Mouse (Mus musculus) liver, embryonic 14.5 days (tissue): Measurements from ENCODE around the gene Nme3. TPM values are rescaled to one million over a fixed set of nuclear protein-coding genes. Genes with fewer than 3 reads are reported as not detected.

Experiments used
- ATAC-seq: fragments of 200-750 bp; cut with Nextera tagmentation; 2 replicates; pipeline ENCODE4 v1.8.0; 2017; ENCODE audit warnings: moderate number of reproducible peaks, mild to moderate bottlenecking, moderate library complexity; ENCODE audit not compliant: insufficient read depth
- DNase-seq, 3 experiments: peaks; one replicate each; pipeline ENCODE4 v3.0.0-alpha.2; 2012 to 2013; ENCODE audit warnings: low read depth in 3 of 3, low spot score in 3 of 3
- H3K27ac ChIP-seq: fragments of 300-500 bp; sonication (generic); 2 replicates; pipeline ENCODE4 v1.5.1; 2014; ENCODE audit warnings: moderate library complexity, mild to moderate bottlenecking, control low read depth, inconsistent platforms
- H3K27me3 ChIP-seq: fragments of 300-500 bp; sonication (generic); 2 replicates; pipeline ENCODE4 v1.6.1; 2014; ENCODE audit warnings: mild to moderate bottlenecking, low read length, moderate library complexity; ENCODE audit not compliant: control insufficient read depth, insufficient read depth
- H3K36me3 ChIP-seq: fragments of 300-500 bp; sonication (generic); replicated peaks from 2 replicates; pipeline ENCODE4 v1.6.1; 2014; ENCODE audit warnings: low read depth; ENCODE audit not compliant: control insufficient read depth, insufficient read depth
- H3K4me1 ChIP-seq, 2 experiments: fragments of 200-500 bp in 1 of 2; fragments of 300-500 bp in 1 of 2; sonication (generic) in 1 of 2; replicated peaks; 2 replicates each; pipeline ENCODE4 v1.6.1; 2012 to 2014; ENCODE audit warnings: antibody characterized with exemption in 1 of 2, inconsistent platforms in 1 of 2, low read length in 1 of 2; ENCODE audit not compliant: control insufficient read depth in 2 of 2, insufficient read depth in 2 of 2
- H3K4me2 ChIP-seq: fragments of 300-500 bp; sonication (generic); 2 replicates; pipeline ENCODE4 v1.6.1; 2014; ENCODE audit warnings: low read depth, mild to moderate bottlenecking, control low read depth, moderate library complexity
- H3K4me3 ChIP-seq, 2 experiments: fragments of 200-500 bp in 1 of 2; fragments of 300-500 bp in 1 of 2; sonication (generic) in 1 of 2; 2 replicates each; pipeline ENCODE4 v1.5.1; 2012 to 2014; ENCODE audit warnings: low read depth in 2 of 2, low read length in 2 of 2, mild to moderate bottlenecking in 2 of 2, control low read depth in 1 of 2, inconsistent platforms in 1 of 2, moderate library complexity in 1 of 2; ENCODE audit not compliant: insufficient read depth in 1 of 2
- H3K9ac ChIP-seq: fragments of 300-500 bp; sonication (generic); replicated peaks from 2 replicates; pipeline ENCODE4 v1.6.1; 2014; ENCODE audit warnings: mild to moderate bottlenecking, control low read depth, moderate library complexity
- H3K9me3 ChIP-seq: fragments of 300-500 bp; sonication (generic); 2 replicates; pipeline ENCODE4 v1.6.1; 2016; ENCODE audit warnings: low read length, mixed read lengths; ENCODE audit not compliant: control insufficient read depth
- CTCF ChIP-seq: IDR thresholded peaks from 2 replicates; pipeline ENCODE4 v1.5.1; 2016; ENCODE audit warnings: antibody characterized with exemption, low read depth, control low read depth
- EP300 ChIP-seq: IDR thresholded peaks from 2 replicates; pipeline ENCODE4 v1.6.1; 2016; ENCODE audit warnings: antibody characterized with exemption, low read depth
- WGBS: fragments of 180-500 bp; shearing (Covaris S2); extraction: QIAGEN DNeasy Blood & Tissue Kit; methylation state at CpG from one replicate; pipeline ENCODE4 v1.1.7; 2014; ENCODE audit not compliant: insufficient replicate concordance; 5-methylcytosine and 5-hydroxymethylcytosine counted together
- polyA plus RNA-seq, 2 experiments: library from polyadenylated mRNA; depleted of rRNA in 1 of 2; stranded (reverse) in 1 of 2; unstranded in 1 of 2; fragments of >200 nt; fragmentation: Nextera tagmentation in 1 of 2; extraction: Ambion mirVana in 1 of 2; gene quantifications; 2 replicates each; pipeline versions ENCODE4 v1.2.1 to v1.2.3; 2012 to 2014

Nme3 gene
- polyA plus RNA-seq (2012; rRNA removed) (55.7 and 65.6 TPM in 2 replicates), polyA plus RNA-seq (2014; fragmentation: Nextera tagmentation; extraction: Ambion mirVana) (79.2 and 83.7 TPM in 2 replicates)

DNA sequence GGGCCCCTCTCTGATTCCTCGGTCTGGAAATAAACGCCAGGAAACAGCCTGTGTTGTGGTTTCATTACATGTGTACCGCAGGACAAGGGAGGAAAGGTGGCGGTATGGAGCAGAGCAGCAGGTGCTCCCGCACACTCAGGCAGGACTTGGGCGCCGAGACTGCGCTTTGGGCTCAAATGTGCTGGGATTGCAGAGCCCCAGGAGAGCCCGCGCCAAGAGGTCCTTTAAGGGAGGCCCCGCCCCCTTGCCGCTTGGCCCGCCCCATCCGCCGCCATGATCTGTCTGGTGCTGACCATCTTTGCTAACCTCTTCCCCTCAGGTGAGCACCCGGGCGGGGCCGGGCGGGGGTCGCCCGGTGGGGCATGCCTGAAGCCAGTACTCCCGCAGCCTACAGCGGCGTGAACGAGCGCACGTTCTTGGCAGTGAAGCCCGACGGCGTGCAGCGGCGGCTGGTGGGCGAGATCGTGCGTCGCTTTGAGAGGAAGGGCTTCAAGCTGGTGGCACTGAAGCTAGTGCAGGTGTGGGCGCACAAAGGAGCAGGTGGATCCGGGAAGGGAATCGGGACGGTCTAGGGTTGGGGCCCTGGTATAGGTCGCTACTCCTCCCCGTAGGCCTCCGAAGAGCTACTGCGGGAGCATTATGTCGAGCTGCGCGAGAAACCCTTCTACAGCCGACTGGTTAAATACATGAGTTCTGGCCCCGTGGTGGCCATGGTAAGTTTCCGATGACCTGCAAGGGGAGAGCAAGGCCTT lies at the start of gene Nme3:
TSS of gene Nme3 (plus strand) at position 260 of the 752 bp plus-strand sequence.
- H3K4me3 ChIP-seq, result peak within 1 kb of the TSS; percentile 83 to 99
- peak within 1 kb of the TSS; percentile 97 for H3K4me2 ChIP-seq
- peaks cover 14 to 16% of the 10 kb centered on the region in 2 experiments for H3K4me1 ChIP-seq
- peak within 1 kb of the TSS; percentile 94 for H3K9ac ChIP-seq
- ATAC-seq, result peak; percentile 74
- no peaks in the 10 kb centered on the region for H3K27me3 ChIP-seq
- H3K27ac ChIP-seq, result peak within 1 kb of the TSS; percentile 61
- no peaks in the 10 kb centered on the region for H3K9me3 ChIP-seq
- H3K36me3 ChIP-seq, result peaks cover 54% of the 10 kb centered on the region
- DNase-seq, result peak; percentile 66 to 68 (median 68)
- under 1% methylated on average over 50 of the region's 50 CpGs for WGBS
- TF ChIP-seq EP300 (no peak), CTCF (peak; percentile 45)

GRCm38 (mm10) chr17:24847386-24847785 lies 48.9 kb upstream of the Nme3 start:
- peak overlapping the region; percentile 35 for H3K9ac ChIP-seq
- TF ChIP-seq EP300 (no peak), CTCF (no peak)
- DNase-seq (no peak), ATAC-seq (no peak)
- peak overlapping the region; percentile 69 for H3K27ac ChIP-seq
- H3K4me1 ChIP-seq, result peaks cover 18 to 21% of the 10 kb centered on the region in 2 experiments
- peak overlapping the region; percentile 1 to 41; a peak in 3 of 4 replicates for H3K4me3 ChIP-seq
- WGBS, result 86% methylated on average over 1 of the region's 1 CpGs
- H3K4me2 ChIP-seq, result peak overlapping the region; percentile 89
- no peaks in the 10 kb centered on the region for H3K27me3 ChIP-seq
- H3K9me3 ChIP-seq, result no peaks in the 10 kb centered on the region
- no peaks in the 10 kb centered on the region; the same call in 1 of the 2 replicates for H3K36me3 ChIP-seq

DNA sequence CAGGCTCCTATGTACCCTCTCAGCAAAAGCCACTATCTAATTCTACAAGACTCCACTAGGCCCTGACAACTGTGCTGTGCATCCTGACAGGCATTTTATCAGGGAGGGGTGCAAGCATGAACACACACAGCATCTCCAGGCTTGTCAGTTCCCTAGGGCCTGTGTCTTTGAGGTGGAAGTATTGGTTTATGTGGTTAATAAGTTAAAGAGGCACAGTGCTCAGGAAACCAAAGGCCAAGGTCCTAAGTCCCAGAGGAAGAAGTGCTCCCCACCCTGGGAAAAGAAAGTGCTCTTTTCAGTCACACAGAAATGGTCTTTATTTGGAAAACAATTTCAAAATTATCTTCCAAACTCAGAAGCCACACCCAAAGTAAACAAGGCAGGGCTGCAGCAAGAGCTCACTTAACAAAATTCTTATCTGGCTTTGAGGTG lies 47.7 kb upstream of the Nme3 start:
- peak; percentile 36; the same call in 1 of the 2 replicates for TF ChIP-seq CTCF
- TF ChIP-seq EP300, result peak; percentile 66
- H3K27ac ChIP-seq, result peak overlapping the region; percentile 92
- DNase-seq (peak; percentile 71 to 79 (median 77)), ATAC-seq (peak; percentile 50)
- no peaks in the 10 kb centered on the region for H3K27me3 ChIP-seq
- peak overlapping the region; percentile 71 to 83 for H3K4me3 ChIP-seq
- no peaks in the 10 kb centered on the region for H3K9me3 ChIP-seq
- H3K36me3 ChIP-seq, result peaks cover 7% of the 10 kb centered on the region
- peaks cover 18 to 21% of the 10 kb centered on the region in 2 experiments for H3K4me1 ChIP-seq
- peak overlapping the region; percentile 89 for H3K4me2 ChIP-seq
- peak overlapping the region; percentile 86 for H3K9ac ChIP-seq

GRCm38 (mm10) chr17:24849733-24850064 lies 46.6 kb upstream of the Nme3 start:
- DNase-seq, result no peak
- Histone ChIP-seq H3K36me3 (peaks cover 18% of the 10 kb centered on the region), H3K27ac (peak overlapping the region; percentile 92), H3K4me1 (peaks cover 18 to 21% of the 10 kb centered on the region in 2 experiments), H3K4me3 (peak overlapping the region; percentile 71 to 83), H3K4me2 (peak overlapping the region; percentile 89), H3K9ac (peak overlapping the region; percentile 86), H3K27me3 (no peaks in the 10 kb centered on the region), H3K9me3 (no peaks in the 10 kb centered on the region)
- WGBS, result 0% methylated on average over 21 of the region's 21 CpGs
- peak; percentile 44 for ATAC-seq
- TF ChIP-seq CTCF (peak; percentile 71), EP300 (no peak)

- under 1% methylated on average over 58 of the region's 58 CpGs for WGBS
- ATAC-seq, result peak; percentile 92
- peak within 1 kb of the TSS; percentile 86 for H3K9ac ChIP-seq
- no peaks in the 10 kb centered on the region for H3K9me3 ChIP-seq
- H3K27me3 ChIP-seq, result no peaks in the 10 kb centered on the region
- peak within 1 kb of the TSS; percentile 71 to 83 for H3K4me3 ChIP-seq
- TF ChIP-seq EP300 (no peak), CTCF (0 out of 2 replicates have a peak, but pooled peaks have one; percentile 36)
- H3K36me3 ChIP-seq, result peaks cover 18% of the 10 kb centered on the region
- peak within 1 kb of the TSS; percentile 89 for H3K4me2 ChIP-seq
- DNase-seq, result peak; percentile 98 to 99 (median 98)
- peaks cover 18 to 21% of the 10 kb centered on the region in 2 experiments for H3K4me1 ChIP-seq
- H3K27ac ChIP-seq, result peak within 1 kb of the TSS; percentile 92
Observed at GRCm38 (mm10) chr17:24850065-24850772, 46.1 kb upstream of the Nme3 start, which contains the start of gene Fahd1. Gene Fahd1 (minus strand): TSS chr17:24850364.
